Mouse (Mus musculus): Measurements from ENCODE around the gene Alpl. TPM values are rescaled to one million over a fixed set of nuclear protein-coding genes. Genes with fewer than 3 reads are reported as not detected.

The Alpl gene
- polyA plus RNA-seq, 1 experiment: 0.07 TPM

- Histone ChIP-seq H3K27me3 (ENCODE audit: control insufficient read depth, insufficient read depth, insufficient read length) (peaks cover 73% of the 10 kb centered on the region), H3K4me2 (ENCODE audit: low read depth) (no peak overlapping the region), H3K79me2 (ENCODE audit: control insufficient read depth, insufficient read depth) (no peaks in the 10 kb centered on the region), H3ac (ENCODE audit: control insufficient read depth, insufficient read length) (no peak overlapping the region), H3K4me3 (no peak overlapping the region), H3K36me3 (ENCODE audit: control insufficient read depth, insufficient read depth) (no peaks in the 10 kb centered on the region)
- TF ChIP-seq SRF (IDR thresholded peaks at IDR 0.05; ENCODE audit: control insufficient read depth, insufficient read length, low read depth): no peak
- TF ChIP-seq USF1 (IDR thresholded peaks at IDR 0.05; ENCODE audit: low read depth): peak; percentile 77
Observed at GRCm38 (mm10) chr4:137739151-137739923, 56.8 kb downstream of the Alpl start.

GRCm38 (mm10) chr4:137737760-137738159 is 58.4 kb downstream of the Alpl start:
- no peak overlapping the region for H3ac ChIP-seq (ENCODE audit: control insufficient read depth, insufficient read length)
- no peaks in the 10 kb centered on the region for H3K36me3 ChIP-seq (ENCODE audit: control insufficient read depth, insufficient read depth)
- peaks cover 71% of the 10 kb centered on the region for H3K27me3 ChIP-seq (ENCODE audit: control insufficient read depth, insufficient read depth, insufficient read length)
- no peaks in the 10 kb centered on the region for H3K79me2 ChIP-seq (ENCODE audit: control insufficient read depth, insufficient read depth)
- H3K4me3 ChIP-seq: no peak overlapping the region
- TF ChIP-seq TCF12 (IDR thresholded peaks at IDR 0.05; ENCODE audit: insufficient read depth, poor library complexity, severe bottlenecking): no peak
- no peak for TF ChIP-seq REST (IDR thresholded peaks at IDR 0.05; ENCODE audit: insufficient read depth, insufficient read length)
- no peak for TF ChIP-seq MAX (IDR thresholded peaks at IDR 0.05; ENCODE audit: low read depth)
- TF ChIP-seq POLR2A (IDR thresholded peaks at IDR 0.05; ENCODE audit: insufficient read length, low read depth): no peak
- no peak for TF ChIP-seq USF1 (IDR thresholded peaks at IDR 0.05; ENCODE audit: low read depth)
- TF ChIP-seq TCF3 (IDR thresholded peaks at IDR 0.05; ENCODE audit: insufficient read length, low read depth): no peak
- H3K4me2 ChIP-seq (ENCODE audit: low read depth): no peak overlapping the region

GRCm38 (mm10) chr4:137736220-137736701 is 59.9 kb downstream of the Alpl start:
- TF ChIP-seq E2F4 (IDR thresholded peaks at IDR 0.05; ENCODE audit: insufficient read depth) (no peak), MAX (IDR thresholded peaks at IDR 0.05; ENCODE audit: low read depth) (no peak)
- Histone ChIP-seq H3ac (ENCODE audit: control insufficient read depth, insufficient read length) (no peak overlapping the region), H3K4me3 (no peak overlapping the region), H3K4me2 (ENCODE audit: low read depth) (no peak overlapping the region), H3K36me3 (ENCODE audit: control insufficient read depth, insufficient read depth) (no peaks in the 10 kb centered on the region), H3K27me3 (ENCODE audit: control insufficient read depth, insufficient read depth, insufficient read length) (peaks cover 70% of the 10 kb centered on the region), H3K79me2 (ENCODE audit: control insufficient read depth, insufficient read depth) (no peaks in the 10 kb centered on the region)

- Histone ChIP-seq H3K36me3 (ENCODE audit: control insufficient read depth, insufficient read depth) (no peaks in the 10 kb centered on the region), H3K27me3 (ENCODE audit: control insufficient read depth, insufficient read depth, insufficient read length) (peaks cover 58% of the 10 kb centered on the region)
- TF ChIP-seq REST (IDR thresholded peaks at IDR 0.05; ENCODE audit: insufficient read depth, insufficient read length) (no peak), POLR2A (IDR thresholded peaks at IDR 0.05; ENCODE audit: insufficient read length, low read depth) (no peak)
Observed at GRCm38 (mm10) chr4:137733459-137733858, 62.7 kb downstream of the Alpl start.

GRCm38 (mm10) chr4:137732962-137733361 is 63.2 kb downstream of the Alpl start:
- Histone ChIP-seq H3ac (ENCODE audit: control insufficient read depth, insufficient read length) (no peak overlapping the region), H3K27me3 (ENCODE audit: control insufficient read depth, insufficient read depth, insufficient read length) (peaks cover 58% of the 10 kb centered on the region), H3K36me3 (ENCODE audit: control insufficient read depth, insufficient read depth) (no peaks in the 10 kb centered on the region), H3K79me2 (ENCODE audit: control insufficient read depth, insufficient read depth) (no peaks in the 10 kb centered on the region), H3K4me2 (ENCODE audit: low read depth) (no peak overlapping the region), H3K4me3 (no peak overlapping the region)
- TF ChIP-seq CEBPB (IDR thresholded peaks at IDR 0.05; ENCODE audit: insufficient read depth, poor library complexity, severe bottlenecking) (no peak), REST (IDR thresholded peaks at IDR 0.05; ENCODE audit: insufficient read depth, insufficient read length) (no peak), POLR2A (IDR thresholded peaks at IDR 0.05; ENCODE audit: insufficient read length, low read depth) (no peak), USF1 (IDR thresholded peaks at IDR 0.05; ENCODE audit: low read depth) (no peak), TCF3 (IDR thresholded peaks at IDR 0.05; ENCODE audit: insufficient read length, low read depth) (no peak), MAX (IDR thresholded peaks at IDR 0.05; ENCODE audit: low read depth) (no peak)

More at GRCm38 (mm10) chr4:137733459-137733858, 62.7 kb downstream of the Alpl start:
- H3K79me2 ChIP-seq (ENCODE audit: control insufficient read depth, insufficient read depth): no peaks in the 10 kb centered on the region
- no peak overlapping the region for H3K4me3 ChIP-seq
- no peak overlapping the region for H3ac ChIP-seq (ENCODE audit: control insufficient read depth, insufficient read length)
- H3K4me2 ChIP-seq (ENCODE audit: low read depth): no peak overlapping the region

GRCm38 (mm10) chr4:137732361-137732760 is 63.8 kb downstream of the Alpl start:
- peaks cover 56% of the 10 kb centered on the region for H3K27me3 ChIP-seq (ENCODE audit: control insufficient read depth, insufficient read depth, insufficient read length)

More at GRCm38 (mm10) chr4:137732361-137732760, 63.8 kb downstream of the Alpl start:
- TF ChIP-seq USF1 (IDR thresholded peaks at IDR 0.05; ENCODE audit: low read depth) (no peak), MYOG (IDR thresholded peaks at IDR 0.05; ENCODE audit: control insufficient read depth in 1 of 3, insufficient read depth in 1 of 3, insufficient read length in 2 of 3, low read depth in 2 of 3) (no peak), MAX (IDR thresholded peaks at IDR 0.05; ENCODE audit: low read depth) (no peak), POLR2AphosphoS2 (IDR thresholded peaks at IDR 0.05; ENCODE audit: insufficient read length, low read depth) (no peak), CEBPB (IDR thresholded peaks at IDR 0.05; ENCODE audit: insufficient read depth, poor library complexity, severe bottlenecking) (no peak), SRF (IDR thresholded peaks at IDR 0.05; ENCODE audit: control insufficient read depth, insufficient read length, low read depth) (no peak), MYOD1 (IDR thresholded peaks at IDR 0.05; ENCODE audit: control insufficient read depth in 1 of 3, insufficient read length in 2 of 3, low read depth in 2 of 3) (no peak), TCF12 (IDR thresholded peaks at IDR 0.05; ENCODE audit: insufficient read depth, poor library complexity, severe bottlenecking) (no peak), E2F4 (IDR thresholded peaks at IDR 0.05; ENCODE audit: insufficient read depth) (no peak)
- Histone ChIP-seq H3K79me2 (ENCODE audit: control insufficient read depth, insufficient read depth) (no peaks in the 10 kb centered on the region), H3K4me2 (ENCODE audit: low read depth) (no peak overlapping the region), H3K4me3 (no peak overlapping the region), H3K36me3 (ENCODE audit: control insufficient read depth, insufficient read depth) (no peaks in the 10 kb centered on the region), H3ac (ENCODE audit: control insufficient read depth, insufficient read length) (no peak overlapping the region)

Data from myocyte (in vitro differentiated cells).